Mouse (Mus musculus) cerebellum, adult 11-12 months (tissue): ENCODE measurements around the gene Gm10642.
A peak's percentile ranks its signal among the peaks of the same experiment; 100 is the strongest.

Experiments
- DNase-seq: peaks from one replicate; pipeline ENCODE4 v3.0.0; 2022

Gm10642 gene

DNA sequence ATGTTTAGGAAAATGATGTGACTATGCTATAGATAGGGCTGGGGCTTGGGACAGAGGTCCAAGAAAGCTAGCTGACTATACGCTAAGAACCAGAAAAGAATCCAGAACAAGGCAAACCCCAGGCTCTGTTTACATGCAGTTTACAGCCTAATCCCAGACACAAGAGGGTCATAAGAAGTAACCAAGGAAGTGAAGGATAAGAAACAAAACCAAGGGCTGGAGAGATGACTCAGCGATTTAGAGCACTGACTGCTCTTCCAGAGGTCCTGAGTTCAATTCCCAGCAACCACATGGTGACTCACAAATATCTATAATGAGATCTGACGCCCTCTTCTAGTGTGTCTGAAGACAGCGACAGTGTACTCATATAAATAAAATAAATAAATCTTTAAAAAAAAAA lies 19.1 kb downstream of the Gm10642 start:
- no peak for DNase-seq

DNA sequence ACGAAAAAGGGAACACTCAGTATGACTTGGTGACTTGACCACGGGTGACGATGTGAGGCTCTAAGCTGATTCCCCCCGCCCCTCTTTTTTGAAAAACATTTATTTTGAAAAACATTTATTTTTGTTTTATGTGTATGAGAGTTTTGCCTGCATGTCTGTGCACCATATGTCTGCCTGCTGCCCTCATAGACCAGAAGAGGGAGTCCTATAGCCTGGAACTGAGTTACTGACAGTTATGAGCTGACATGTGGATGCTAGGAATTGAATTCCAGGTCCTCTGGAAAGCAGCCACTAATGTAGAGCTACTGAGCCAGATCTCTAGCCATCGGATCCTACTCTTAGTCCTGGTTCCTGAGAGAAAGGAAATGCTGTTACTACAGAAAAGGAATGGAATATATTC lies 19.9 kb downstream of the Gm10642 start:
- no peak for DNase-seq

DNA sequence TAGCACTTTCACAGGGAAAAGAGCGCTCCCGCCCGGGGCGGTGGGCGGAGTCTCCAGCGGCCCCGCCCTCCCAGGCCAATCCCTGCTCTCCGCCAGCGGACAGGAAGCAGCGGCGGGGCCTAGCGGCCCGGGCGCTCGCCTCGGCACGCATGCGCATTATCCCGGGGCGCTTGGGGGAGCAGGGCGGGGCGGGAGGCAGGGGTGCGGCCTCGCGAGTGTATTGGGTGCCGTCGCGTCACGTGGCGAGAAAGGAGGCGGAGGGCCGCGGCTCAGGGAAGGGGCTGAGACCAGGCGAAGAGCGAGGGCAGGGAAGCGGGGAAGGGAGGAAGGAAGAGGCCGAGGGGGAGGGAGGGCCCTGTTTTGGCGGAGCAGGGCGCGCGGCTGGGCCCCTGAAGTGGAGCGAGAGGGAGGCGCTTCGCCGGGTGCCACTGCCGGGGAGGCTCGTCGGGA lies 22.7 kb downstream of the Gm10642 start, which contains the start of gene Adam10:
TSS of gene Adam10 (plus strand) at position 316 of the 450 bp plus-strand sequence.
- DNase-seq = peak; percentile 99

DNA sequence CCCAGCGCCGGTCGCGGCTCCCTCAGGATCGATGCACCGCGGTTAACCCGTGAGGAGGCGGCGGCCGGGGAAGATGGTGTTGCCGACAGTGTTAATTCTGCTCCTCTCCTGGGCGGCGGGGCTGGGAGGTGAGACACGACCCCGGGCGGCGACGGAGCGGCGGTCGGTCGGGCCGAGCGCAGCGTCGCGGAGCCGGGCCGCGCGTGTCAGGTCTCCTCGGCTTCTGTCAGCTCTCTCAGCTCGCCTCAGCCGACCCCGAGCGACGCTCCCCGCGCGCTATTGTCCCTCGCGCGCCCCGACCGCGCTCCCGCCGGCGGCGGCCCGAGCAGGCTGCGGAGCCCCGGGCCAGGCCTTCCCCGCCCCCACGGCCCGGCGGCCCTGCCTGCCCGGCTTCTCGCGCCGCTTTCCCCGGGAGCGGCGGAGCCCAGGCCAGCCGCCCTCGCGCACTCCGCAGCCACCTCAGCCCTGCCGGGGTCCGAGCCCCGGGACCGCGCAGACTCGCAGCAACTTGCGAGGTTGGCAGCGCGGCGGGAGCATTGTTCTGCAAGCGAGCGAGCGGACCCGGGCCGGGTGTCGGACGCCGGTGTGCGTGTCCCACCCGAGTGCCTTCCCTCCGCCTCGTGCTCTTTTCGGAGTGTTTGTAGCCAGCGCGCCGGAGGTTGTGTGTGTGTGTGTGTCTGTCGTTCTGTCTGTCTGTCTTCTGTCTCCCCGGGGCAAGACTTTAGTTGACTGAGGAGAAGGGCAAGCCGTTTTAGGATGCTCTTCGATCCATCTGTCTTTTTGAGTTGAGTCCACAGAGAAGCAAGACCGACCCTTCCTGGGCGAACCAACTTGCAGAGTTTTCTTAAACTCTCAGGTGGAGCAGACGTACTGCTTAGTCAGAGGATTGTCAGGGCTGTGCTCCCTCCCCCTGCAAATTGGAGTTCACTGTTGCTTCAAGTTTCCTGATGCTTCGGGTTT lies 23.4 kb downstream of the Gm10642 start:
- peak; percentile 70 for DNase-seq

DNA sequence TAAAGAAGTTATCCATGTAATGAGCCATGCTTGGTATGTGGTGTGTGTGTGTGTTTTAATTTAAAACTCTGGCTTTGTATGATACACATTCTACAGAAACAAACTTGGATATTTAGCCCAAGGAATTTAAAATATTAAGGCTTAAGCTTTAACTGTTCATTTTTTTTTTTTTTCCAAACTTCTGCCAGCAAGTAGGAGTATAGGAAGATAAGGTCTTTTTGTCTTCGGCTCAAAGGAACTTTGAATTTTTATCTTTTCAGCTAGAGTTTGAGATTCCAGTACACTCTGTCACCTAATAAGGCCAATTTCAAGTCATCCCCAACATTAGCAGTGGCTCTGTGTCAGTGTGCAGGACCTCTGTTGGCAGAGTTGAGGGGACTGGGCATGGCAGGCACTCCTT lies 26.2 kb downstream of the Gm10642 start:
- DNase-seq = no peak

DNA sequence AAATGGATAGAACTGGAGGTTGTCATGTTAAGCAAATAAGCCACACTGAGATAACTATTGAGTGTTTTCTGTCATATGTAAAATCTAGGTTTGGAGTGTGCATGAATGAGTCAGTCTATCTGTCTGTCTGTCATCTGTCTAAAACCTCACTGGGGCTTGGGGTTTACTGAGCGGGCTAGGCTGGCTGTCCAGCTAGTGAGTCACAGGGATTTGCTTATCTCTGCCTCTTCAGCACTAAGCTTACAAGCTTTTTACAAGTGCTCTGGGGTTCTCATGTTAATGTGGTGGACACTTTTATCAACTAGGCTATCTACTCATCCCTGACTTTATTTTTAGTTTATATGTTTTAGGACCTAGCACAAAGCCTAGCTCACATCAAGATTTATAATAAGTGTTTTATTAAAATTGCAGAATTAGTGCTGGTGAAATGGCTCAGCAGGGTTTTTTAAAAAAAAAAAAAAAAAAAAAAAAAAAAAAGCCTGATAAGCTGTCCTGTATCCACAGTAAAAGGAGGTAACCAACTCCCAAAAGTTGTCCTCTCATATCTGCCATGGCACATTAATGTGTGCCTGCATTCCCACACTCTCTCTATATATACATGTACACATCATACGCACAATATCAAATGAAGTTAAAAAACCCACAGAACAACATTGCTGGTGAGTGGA lies 32.4 kb downstream of the Gm10642 start:
- DNase-seq = no peak

DNA sequence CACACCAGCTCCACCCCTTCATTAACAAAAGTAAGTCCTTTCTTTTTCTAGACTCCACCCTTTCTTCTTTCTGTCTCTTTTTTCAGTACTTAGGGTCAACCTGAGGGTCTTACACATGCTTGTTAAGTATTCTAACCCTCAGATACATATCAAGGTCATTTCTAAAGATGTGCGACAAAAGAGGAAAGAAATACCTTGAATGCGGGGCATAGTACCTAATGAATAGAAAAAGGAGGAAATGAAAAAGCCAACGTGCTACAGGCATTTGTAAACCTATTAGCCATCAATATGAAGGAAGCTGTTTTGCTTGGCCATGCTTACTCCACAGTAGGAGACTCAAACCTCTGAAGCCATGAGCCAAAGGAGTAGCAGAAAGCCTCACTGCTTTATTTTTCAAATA lies 33.9 kb downstream of the Gm10642 start:
- no peak for DNase-seq

DNA sequence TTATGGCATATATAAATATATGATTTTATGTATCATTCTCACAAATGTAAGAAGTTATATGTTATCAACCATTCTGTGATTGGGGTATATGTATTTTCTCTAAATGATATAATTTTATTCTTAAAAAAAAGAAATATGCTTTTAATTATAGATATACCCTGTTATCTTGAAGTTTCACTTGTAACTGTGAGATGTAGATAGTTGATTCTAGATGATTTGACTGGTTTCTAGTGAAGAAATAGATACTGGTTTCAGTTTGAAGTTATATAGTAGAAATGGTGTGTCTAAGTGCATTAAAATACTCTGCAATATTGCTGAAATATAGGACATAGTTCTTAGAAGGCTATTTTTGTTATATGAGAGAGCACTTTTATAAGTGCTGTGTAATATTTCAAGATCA lies 34.5 kb downstream of the Gm10642 start:
- DNase-seq = no peak

DNA sequence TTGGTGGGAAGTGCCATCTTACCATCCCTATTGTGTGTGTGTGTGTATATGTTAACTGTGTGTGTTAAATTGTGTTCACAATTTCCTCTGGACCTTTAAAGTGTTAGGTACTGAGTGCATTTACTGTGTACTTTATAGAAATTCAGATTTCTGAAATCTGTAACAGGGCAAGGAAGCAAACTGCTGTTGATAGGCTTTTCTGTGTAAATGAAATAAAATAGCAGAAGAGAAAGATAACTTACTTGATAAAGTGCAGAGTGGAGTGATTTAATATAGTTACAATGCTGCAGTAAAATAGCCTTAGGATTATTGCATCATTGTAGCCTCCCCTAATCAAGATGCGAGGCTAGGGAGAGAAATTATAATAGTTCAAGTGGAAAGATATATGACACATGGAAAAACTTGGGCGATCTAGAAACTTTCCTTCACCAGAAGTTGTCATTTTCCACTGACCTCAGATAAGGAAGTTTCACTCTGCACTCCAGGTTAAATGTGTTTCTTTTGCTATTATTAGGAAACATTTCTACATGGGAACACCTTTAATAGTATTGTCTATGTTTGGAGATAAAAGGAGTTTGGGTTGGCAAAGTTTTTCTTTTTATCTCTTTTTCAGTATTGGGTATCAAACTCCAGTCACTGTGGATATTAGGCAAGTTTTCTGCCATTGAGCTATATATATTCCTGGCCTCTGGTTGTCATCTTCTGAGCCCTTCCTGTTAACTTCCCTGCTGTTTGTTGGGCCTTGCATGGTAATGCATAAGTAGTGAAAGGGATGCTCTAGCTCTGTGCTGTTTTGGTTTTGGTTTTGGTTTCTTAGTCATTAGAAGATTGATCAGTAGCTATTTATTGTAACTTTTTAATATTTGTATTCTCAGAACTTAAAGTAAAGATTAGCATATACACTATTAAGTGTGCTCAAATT lies 36.0 kb downstream of the Gm10642 start:
- DNase-seq = no peak

DNA sequence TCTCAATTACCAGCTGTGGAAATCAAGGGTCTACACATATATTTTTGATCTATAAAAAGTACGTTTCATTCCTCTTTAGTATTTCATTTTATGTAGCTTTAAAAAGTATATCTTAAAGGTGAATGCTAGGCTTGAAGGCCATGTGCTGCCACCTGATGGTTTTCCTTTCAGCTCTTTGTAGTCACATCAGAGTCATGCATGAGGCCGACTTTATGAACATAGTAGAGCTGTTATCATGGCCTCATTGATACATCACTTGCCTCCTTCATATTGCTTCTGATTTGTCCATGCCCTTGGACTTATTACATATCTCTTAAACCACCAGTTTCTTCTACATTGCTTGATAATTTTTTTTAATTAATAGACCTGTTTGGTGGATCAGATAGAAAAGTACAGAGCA lies 39.7 kb downstream of the Gm10642 start:
- no peak for DNase-seq

DNA sequence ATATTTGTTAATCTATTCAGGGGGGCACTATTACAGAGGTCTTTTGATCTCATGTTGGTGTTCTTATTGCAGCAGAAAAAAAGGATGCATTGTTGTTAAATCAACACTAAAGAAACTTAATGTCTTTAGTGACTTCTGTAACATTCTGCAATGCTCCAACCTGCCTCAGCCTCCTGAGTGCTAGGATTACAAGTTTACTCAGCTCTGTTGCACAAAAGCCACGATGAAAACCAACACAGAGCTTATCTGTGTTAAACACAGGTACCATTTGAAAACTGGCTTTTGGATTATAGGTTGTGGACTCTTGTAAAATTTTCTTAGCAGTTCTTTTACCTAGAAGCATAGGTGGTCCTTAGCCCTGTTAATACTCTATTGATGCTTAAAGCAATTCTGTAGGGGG lies 42.0 kb downstream of the Gm10642 start:
- DNase-seq = no peak

DNA sequence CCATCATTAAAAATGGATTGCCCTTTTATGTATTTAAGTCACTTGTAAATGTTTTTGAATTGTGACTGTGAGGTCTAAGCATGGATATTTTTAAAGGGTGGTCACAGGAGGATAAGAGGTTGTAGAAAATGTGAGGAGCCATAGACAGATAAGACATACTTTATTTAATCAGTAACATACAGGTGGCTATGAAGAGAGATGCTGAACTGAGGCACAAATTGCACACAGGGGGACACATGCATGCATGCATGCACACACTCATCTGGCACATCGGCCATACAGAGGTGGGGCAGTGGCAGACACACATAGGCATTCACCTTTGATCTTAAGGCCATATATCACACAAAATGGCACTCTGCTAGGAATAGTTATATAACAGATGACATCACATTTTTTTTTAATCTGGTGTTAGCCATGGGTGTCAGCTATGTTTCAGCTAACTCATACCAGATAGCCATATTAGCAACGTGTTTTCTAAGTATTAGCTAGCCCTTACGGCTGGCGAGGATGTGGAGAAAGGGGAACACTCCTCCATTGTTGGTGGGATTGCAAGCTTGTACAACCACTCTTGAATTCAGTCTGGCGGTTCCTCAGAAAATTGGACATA lies 47.6 kb downstream of the Gm10642 start:
- DNase-seq = no peak

DNA sequence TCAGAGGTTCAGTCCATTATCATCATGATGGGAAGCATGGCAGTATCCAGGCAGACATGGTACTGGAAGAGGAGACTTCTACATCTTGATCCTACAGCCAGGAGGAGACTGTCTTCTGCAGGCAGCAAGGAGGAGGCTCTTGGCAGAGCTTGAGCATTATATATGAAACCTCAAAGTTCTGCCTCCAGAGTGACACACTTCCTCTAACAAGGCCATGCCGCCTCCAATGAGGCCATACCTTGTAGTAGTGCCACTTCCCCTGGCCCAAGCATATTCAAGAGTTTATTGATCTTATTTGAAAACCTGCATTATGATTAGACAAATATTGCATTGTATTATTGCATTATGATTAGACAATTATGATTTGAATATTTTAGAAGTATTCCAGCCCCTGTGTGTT lies 50.4 kb downstream of the Gm10642 start:
- DNase-seq = no peak
